Mouse (Mus musculus): ENCODE data around the gene Adgrg1. TPM values are rescaled to one million over a fixed set of nuclear protein-coding genes. Genes with fewer than 3 reads are reported as not detected.

The Adgrg1 gene
- polyA plus RNA-seq, 1 experiment, result 1.8 TPM

DNA sequence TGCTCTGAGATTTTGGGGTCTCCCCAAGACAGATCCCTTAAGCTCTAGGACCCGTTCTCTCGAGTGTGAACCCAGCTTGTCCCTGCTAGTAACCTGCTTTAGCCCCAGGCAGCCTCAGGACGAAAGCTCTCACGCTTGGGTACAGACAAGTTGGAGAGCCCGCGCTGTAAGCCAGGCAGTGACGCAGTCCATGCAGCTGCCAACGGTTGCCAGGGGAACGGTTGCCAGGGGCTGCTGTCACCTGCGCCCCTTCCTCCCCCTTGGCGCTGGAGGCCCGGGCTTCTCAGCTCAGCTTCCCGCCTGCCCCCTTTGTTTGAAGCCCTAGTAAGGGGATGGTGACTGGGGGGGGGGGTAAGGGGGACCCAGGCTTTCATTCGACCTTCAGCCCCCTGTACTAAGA lies 19.5 kb downstream of the Adgrg1 start:
- no peak overlapping the region for H3K27ac ChIP-seq (ENCODE audit: insufficient read depth, low read depth, low read length)
- TF ChIP-seq POLR2A (IDR thresholded peaks at IDR 0.05; ENCODE audit: borderline replicate concordance, low read depth, low read length) (no peak), CTCF (IDR thresholded peaks at IDR 0.05; ENCODE audit: low read depth, low read length) (no peak)
- H3K4me3 ChIP-seq (ENCODE audit: insufficient read depth, low read length), result no peak overlapping the region
- no peaks in the 10 kb centered on the region for H3K4me1 ChIP-seq (ENCODE audit: control insufficient read depth, insufficient read depth, low read length)

DNA sequence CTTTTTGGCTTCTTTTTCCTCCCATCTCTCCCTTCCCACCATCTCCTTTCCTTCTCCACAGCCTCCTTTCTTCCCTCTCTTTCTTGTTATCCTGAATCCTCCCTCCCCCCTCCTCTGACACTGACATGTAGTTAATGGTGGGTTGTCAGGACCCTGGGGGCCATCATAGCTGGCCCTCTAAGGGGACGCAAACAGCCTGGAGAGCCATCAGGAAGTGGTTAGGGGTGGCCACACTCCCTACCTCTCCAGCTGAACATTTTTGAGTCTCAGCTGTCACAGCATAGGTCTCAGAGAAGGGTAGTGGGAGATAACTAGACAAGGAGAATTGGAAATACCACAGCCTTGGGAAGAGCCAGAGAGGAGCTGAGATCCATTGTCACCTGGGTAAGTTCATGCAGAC lies 20.0 kb downstream of the Adgrg1 start:
- Histone ChIP-seq H3K4me3 (ENCODE audit: insufficient read depth, low read length) (no peak overlapping the region), H3K27ac (ENCODE audit: insufficient read depth, low read depth, low read length) (no peak overlapping the region), H3K4me1 (ENCODE audit: control insufficient read depth, insufficient read depth, low read length) (no peaks in the 10 kb centered on the region)
- TF ChIP-seq POLR2A (IDR thresholded peaks at IDR 0.05; ENCODE audit: borderline replicate concordance, low read depth, low read length) (no peak), CTCF (IDR thresholded peaks at IDR 0.05; ENCODE audit: low read depth, low read length) (no peak)

DNA sequence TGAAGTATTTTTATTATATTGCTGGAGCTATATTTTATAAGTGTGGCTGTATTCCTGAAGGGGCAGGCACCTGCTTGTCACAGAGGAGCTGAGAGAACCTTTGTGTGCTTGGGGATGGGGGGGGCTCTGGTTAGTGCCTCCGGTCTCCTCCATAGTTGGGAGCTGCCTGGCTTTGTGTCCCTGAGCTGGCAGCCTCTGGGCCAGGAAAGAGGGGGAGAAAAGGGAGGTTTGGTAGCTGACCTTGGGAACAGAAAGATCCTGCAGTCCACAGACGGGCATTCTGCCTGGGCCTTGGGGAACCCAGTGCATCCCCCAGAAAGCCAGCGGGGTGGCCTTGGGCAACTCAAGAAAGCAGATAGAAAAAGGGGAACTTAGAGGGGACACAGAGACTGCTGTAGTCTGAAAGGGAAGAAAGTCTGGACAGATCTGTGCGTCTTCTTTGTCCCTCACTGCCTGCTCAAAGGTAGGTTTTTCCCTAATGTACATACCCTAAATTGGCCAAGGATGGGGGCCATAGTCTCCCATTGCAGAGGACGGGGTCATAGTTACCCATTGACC lies 20.9 kb downstream of the Adgrg1 start:
- H3K4me3 ChIP-seq (ENCODE audit: insufficient read depth, low read length), result no peak overlapping the region
- no peak overlapping the region for H3K27ac ChIP-seq (ENCODE audit: insufficient read depth, low read depth, low read length)
- TF ChIP-seq POLR2A (IDR thresholded peaks at IDR 0.05; ENCODE audit: borderline replicate concordance, low read depth, low read length) (no peak), CTCF (IDR thresholded peaks at IDR 0.05; ENCODE audit: low read depth, low read length) (no peak)
- H3K4me1 ChIP-seq (ENCODE audit: control insufficient read depth, insufficient read depth, low read length), result no peaks in the 10 kb centered on the region

DNA sequence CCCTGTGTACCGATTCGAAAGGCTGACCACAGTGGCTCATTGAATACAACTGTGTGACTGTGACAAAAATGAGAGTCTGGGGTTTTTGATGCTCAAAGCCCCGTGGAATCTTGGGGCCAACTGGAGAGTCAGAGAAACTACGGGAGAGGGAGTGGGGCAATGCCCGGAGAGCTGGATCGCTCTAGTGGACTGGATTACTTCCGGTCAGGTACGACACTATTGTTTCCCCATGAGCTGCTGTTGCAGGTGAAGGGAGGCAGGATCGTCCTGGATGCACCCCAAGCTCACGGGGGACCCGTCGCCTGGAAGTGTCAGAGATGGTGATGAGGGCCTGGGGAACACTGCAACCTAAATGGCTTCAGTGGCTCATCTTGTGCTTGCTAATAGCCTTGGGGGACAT lies 21.5 kb downstream of the Adgrg1 start:
- H3K4me3 ChIP-seq (ENCODE audit: insufficient read depth, low read length), result no peak overlapping the region
- no peak for TF ChIP-seq POLR2A (IDR thresholded peaks at IDR 0.05; ENCODE audit: borderline replicate concordance, low read depth, low read length)
- H3K4me1 ChIP-seq (ENCODE audit: control insufficient read depth, insufficient read depth, low read length), result peaks cover 3% of the 10 kb centered on the region; the same call in 1 of the 2 replicates
- H3K27ac ChIP-seq (ENCODE audit: insufficient read depth, low read depth, low read length), result no peak overlapping the region

DNA sequence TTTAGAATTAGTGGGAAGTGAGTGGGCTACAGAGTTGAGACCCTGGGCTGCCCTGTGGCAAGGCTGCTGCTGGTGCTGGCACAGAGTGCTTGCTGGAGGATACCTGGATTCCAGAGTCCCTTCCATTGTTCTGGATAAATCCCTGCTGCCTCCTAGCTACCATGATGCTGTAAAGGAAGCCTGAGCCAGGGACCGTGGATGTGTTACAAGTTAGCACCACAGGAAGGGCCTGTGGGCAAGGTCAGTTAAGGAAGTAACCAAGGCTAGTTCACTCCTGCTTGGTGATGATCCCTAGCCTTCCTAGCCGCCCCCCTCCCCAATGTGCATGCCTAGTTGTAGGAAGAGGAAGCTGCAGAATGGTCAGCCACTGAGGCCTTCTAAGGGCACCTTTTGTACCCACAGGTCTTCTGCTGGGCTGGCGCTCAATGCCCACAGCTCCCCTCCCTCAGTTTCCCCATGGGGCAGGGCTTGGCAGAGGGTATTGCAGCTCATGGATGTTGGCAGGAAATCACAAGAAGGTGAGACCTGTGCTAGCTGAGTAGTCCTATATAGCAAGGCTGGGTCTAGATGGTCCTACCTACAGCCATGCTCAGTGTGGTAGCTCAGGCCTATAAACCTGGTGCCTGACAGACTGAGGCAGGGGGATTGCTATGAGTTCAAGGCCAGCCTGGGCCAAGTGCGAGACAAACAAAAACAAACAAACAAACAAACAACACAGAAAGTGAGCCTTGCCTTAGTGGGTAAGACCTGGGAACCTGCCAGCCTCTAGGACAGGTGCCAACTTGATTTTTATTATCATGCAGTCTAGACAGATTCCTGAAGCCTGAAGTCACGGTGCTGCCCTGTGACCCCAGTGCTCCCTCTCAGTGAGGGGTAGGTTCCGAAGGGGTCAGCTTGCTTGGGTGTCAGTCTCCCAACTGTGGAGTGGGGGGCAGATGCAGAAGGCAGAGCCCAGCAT lies 22.6 kb downstream of the Adgrg1 start:
- H3K4me1 ChIP-seq (ENCODE audit: control insufficient read depth, insufficient read depth, low read length), result peaks cover 3% of the 10 kb centered on the region; the same call in 1 of the 2 replicates
- TF ChIP-seq CTCF (IDR thresholded peaks at IDR 0.05; ENCODE audit: low read depth, low read length), result no peak
- no peak for TF ChIP-seq POLR2A (IDR thresholded peaks at IDR 0.05; ENCODE audit: borderline replicate concordance, low read depth, low read length)
- H3K27ac ChIP-seq (ENCODE audit: insufficient read depth, low read depth, low read length), result no peak overlapping the region
- H3K4me3 ChIP-seq (ENCODE audit: insufficient read depth, low read length), result no peak overlapping the region

DNA sequence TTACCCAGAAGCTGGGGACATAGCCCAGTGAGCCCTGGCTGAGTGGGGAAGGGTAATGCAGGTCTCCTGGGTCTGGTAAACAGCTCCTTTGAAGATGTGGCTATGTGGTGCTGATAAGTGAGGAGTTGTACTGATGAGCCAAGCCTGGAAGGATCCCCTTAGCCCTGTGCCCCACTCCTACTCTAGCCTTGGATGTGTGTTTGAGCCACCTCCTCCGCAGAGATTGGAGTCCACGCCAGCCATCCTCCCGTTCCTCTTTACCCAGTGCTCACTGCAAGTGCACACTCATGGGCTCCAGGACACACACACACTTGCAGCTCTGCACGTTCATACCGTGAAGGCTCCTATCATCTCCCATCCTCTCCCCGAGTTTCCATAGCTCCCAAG lies 23.3 kb downstream of the Adgrg1 start:
- no peak overlapping the region for H3K4me3 ChIP-seq (ENCODE audit: insufficient read depth, low read length)

DNA sequence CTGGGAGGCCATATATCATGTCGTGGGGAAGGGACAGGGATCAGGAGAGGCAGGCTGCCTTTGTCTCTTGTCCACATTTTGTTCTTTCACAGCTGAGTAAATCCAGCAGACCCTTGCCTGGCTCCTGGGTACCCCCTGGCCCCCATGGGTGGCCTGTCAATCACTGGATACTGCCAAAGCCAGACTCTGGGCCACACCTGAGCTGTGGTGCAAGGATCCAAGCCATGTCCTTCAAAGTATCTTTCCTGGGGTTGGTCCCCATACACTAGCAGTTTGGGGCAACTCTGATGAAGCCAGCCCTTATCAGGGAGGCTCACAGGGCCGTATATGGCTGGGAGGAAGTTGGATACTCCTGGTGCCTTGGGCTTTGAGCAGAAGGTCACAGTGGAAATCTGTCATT lies 23.9 kb downstream of the Adgrg1 start:
- Histone ChIP-seq H3K27ac (ENCODE audit: insufficient read depth, low read depth, low read length) (no peak overlapping the region), H3K4me3 (ENCODE audit: insufficient read depth, low read length) (no peak overlapping the region), H3K4me1 (ENCODE audit: control insufficient read depth, insufficient read depth, low read length) (peaks cover 3% of the 10 kb centered on the region; the same call in 1 of the 2 replicates)
- TF ChIP-seq CTCF (IDR thresholded peaks at IDR 0.05; ENCODE audit: low read depth, low read length) (no peak), POLR2A (IDR thresholded peaks at IDR 0.05; ENCODE audit: borderline replicate concordance, low read depth, low read length) (no peak)

More for the DNA sequence above, 23.3 kb downstream of the Adgrg1 start:
- peaks cover 3% of the 10 kb centered on the region; the same call in 1 of the 2 replicates for H3K4me1 ChIP-seq (ENCODE audit: control insufficient read depth, insufficient read depth, low read length)
- TF ChIP-seq CTCF (IDR thresholded peaks at IDR 0.05; ENCODE audit: low read depth, low read length), result no peak
- TF ChIP-seq POLR2A (IDR thresholded peaks at IDR 0.05; ENCODE audit: borderline replicate concordance, low read depth, low read length), result no peak
- no peak overlapping the region for H3K27ac ChIP-seq (ENCODE audit: insufficient read depth, low read depth, low read length)

DNA sequence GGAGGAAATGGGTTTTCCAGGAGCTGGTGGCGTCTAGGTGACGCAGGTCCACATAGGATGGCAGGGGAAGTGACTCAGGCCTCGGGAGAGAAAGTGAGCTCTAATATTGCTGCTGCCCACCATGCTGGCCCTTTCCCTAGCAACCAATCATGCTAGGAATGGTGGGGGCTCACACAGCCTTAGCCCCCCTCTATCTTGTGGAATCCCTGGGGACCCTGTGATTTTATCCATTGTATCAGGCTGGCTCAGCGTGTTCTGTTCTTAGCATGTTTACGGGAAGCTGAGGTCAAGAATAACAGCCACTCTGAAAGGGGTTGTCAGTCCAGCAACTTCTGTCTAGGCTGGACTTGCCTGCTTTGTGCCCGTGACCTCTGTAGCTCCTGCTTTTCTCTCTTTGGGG lies 24.5 kb downstream of the Adgrg1 start:
- Histone ChIP-seq H3K4me1 (ENCODE audit: control insufficient read depth, insufficient read depth, low read length) (peaks cover 3% of the 10 kb centered on the region; the same call in 1 of the 2 replicates), H3K4me3 (ENCODE audit: insufficient read depth, low read length) (no peak overlapping the region), H3K27ac (ENCODE audit: insufficient read depth, low read depth, low read length) (no peak overlapping the region)
- TF ChIP-seq CTCF (IDR thresholded peaks at IDR 0.05; ENCODE audit: low read depth, low read length) (no peak), POLR2A (IDR thresholded peaks at IDR 0.05; ENCODE audit: borderline replicate concordance, low read depth, low read length) (no peak)

DNA sequence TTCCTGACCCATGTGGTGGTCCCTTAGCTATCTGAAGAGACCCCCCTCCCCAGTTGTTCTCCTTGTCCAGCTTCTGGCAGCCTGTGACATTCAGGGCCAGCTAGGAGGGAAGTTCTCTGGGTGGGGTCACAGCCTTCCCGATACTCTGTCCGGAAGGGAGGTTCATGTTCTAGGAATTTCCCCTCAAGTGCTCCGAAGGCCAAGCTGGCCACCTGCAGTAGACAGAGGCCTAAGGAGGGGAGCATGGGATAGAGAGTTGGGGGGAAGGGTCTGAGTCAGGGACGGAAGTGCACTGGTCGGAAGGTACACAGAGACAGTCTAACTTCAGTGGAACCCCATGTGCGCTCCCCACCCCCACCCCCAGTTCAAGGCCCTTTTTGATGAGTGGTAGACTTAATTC lies 25.4 kb downstream of the Adgrg1 start:
- TF ChIP-seq POLR2A (IDR thresholded peaks at IDR 0.05; ENCODE audit: borderline replicate concordance, low read depth, low read length), result no peak
- TF ChIP-seq CTCF (IDR thresholded peaks at IDR 0.05; ENCODE audit: low read depth, low read length), result no peak
- Histone ChIP-seq H3K4me3 (ENCODE audit: insufficient read depth, low read length) (no peak overlapping the region), H3K27ac (ENCODE audit: insufficient read depth, low read depth, low read length) (no peak overlapping the region), H3K4me1 (ENCODE audit: control insufficient read depth, insufficient read depth, low read length) (peaks cover 3% of the 10 kb centered on the region; the same call in 1 of the 2 replicates)

DNA sequence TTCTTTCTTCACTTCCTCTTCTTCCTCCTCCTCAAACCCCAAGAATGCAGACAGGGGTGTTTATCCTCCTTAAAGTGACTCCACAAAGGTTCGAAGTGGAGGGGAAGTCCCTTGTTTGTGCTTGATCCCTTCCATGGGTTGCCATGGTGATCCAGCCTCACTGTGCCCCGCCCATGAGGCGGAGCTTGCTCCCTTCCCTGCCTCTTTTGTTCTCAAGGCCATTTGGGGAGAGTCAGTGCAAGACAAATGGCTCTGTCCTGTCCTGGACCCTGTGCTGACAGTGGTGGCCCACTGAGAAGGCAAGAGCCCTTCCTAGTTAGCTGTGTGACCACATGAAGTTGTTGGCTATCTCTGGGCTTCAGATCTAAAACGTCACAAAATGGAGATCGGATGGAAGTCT lies 26.1 kb downstream of the Adgrg1 start:
- no peak overlapping the region for H3K4me3 ChIP-seq (ENCODE audit: insufficient read depth, low read length)
- H3K4me1 ChIP-seq (ENCODE audit: control insufficient read depth, insufficient read depth, low read length), result peaks cover 3% of the 10 kb centered on the region; the same call in 1 of the 2 replicates
- H3K27ac ChIP-seq (ENCODE audit: insufficient read depth, low read depth, low read length), result no peak overlapping the region
- TF ChIP-seq POLR2A (IDR thresholded peaks at IDR 0.05; ENCODE audit: borderline replicate concordance, low read depth, low read length) (no peak), CTCF (IDR thresholded peaks at IDR 0.05; ENCODE audit: low read depth, low read length) (no peak)

Data from bone marrow macrophage, adult 2 months (primary cell).